Mouse (Mus musculus) Patski (cell line): ENCODE results near the gene Cd164. TPM values are rescaled to one million over a fixed set of nuclear protein-coding genes. Genes with fewer than 3 reads are reported as not detected.

Source experiments
- ATAC-seq: fragments of 100-300 bp; one replicate; pipeline ENCODE4 v1.8.0; 2021
- CTCF ChIA-PET: fragments of 350-600 bp; sonication (Branson Sonifier 250); formaldehyde crosslinking; loops from one replicate; lab custom pipeline; 2022; ENCODE audit warnings: inconsistent platforms; lab: Charles Lee
- POLR2A ChIA-PET: fragments of 350-600 bp; sonication (Branson Sonifier 250); formaldehyde crosslinking; loops from one replicate; lab custom pipeline; 2022; ENCODE audit warnings: antibody characterized with exemption, inconsistent platforms; lab: Charles Lee
- DNase-seq: peaks from one replicate; pipeline ENCODE4 v3.0.0-alpha.2; 2011; ENCODE audit warnings: low read depth, low spot score
- H3K27me3 ChIP-seq: fragments of 371-371 bp; one replicate; pipeline ENCODE4 v1.5.1; 2021
- CTCF ChIP-seq: fragments of 100-300 bp; IDR thresholded peaks from one replicate; pipeline ENCODE4 v1.5.1; 2021
- in situ Hi-C: fragments of 300-500 bp; cut with MboI; formaldehyde crosslinking; loops from 3 replicates; pipeline ENCODE4 v1.11.1; 2018; ENCODE audit warnings: low pct_unique_long_range_greater_than_20kb, mixed read lengths
- polyA plus RNA-seq: library from polyadenylated mRNA; unstranded; gene quantifications from one replicate; pipeline ENCODE4 v1.2.3, GENCODE M21; 2021

Gene Cd164
- polyA plus RNA-seq, 1 experiment from 2014 or later = 433 TPM

DNA sequence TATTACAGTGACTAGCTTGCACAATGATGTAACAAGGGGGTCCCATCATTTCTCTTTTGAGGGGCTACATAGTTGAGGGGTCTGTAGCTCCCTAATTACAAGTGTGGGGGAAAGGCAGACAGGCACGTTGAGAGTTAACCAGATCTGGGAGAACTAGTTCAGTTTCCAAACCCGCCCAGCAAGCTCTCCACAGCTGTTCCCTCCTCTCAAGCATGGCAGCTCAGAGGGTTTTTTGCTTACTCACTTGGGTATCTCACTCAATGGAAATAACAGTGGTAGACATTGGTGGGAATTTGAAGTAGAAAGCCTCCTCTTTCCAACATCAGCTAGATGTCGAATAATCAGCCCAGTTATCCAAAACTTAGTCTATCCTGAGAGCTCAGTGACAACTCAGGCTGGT, 35.9 kb downstream of the Cd164 start:
- DNase-seq (no peak), ATAC-seq (no peak)
- ChIA-PET CTCF (no interaction called here), POLR2A (interaction anchor here (0.8 to 1.1 kb wide), 2 partner anchors 11 to 16 kb away, joined by 3 to 5 read pairs; no protein-coding TSS in a partner anchor)
- H3K27me3 ChIP-seq = no peaks in the 10 kb centered on the region
- no peak for TF ChIP-seq CTCF
- in situ Hi-C loops = no loop called here

DNA sequence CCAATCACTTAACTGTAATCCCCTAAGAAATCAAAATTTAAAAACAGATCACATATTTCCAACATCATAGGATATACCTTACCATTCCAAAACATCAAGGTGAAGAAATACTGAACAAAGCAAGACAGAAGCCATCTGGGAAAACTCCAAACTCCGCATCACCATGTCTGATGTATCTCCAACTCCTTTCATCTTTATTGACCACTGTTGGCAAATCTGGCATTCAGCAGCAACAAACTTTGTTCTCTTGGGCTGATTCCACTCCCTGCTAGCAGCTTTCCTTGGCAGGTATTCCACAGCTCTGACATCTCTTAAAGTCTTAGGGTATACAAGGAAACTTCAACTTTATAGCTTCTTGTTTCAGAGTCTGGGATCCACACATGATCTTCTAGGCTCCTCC, 39.2 kb downstream of the Cd164 start:
- POLR2A ChIA-PET = no interaction called here
- DNase-seq (no peak), ATAC-seq (no peak)
- in situ Hi-C loops = no loop called here
- TF ChIP-seq CTCF = no peak
- H3K27me3 ChIP-seq = no peaks in the 10 kb centered on the region
- CTCF ChIA-PET = no interaction called here

DNA sequence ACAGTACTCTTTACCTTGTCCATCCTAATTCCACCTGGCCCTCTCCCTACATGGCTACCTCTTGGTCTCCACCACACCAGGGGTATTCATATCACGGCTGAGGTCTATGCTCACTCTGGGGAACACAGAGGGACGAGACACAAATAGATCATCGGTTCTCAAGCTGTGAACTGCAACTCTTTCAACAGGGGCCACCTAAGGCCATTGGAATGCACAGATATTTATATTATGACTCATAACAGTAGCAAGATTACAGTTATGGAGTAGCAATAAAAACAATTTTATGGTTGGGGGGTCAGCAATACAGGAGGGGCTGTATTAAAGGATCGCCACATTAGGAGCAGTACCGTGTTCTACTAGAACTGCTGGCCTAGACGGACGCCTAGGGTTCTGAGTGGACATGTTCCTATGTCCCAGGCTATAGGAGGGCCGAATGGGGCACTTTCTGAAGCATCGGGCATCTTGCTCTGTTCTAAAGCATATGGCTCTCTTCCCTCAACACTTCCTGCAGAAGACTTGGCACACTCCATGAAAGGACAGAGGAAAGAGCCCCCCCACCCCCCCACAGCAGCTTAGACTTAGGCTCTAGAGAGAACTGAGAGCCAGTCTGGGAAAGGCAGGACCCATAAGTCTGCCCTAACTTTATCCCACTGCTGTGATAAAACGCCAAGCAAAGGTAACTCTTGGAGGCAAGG, 42.6 kb downstream of the Cd164 start:
- DNase-seq (no peak), ATAC-seq (no peak)
- POLR2A ChIA-PET = no interaction called here
- CTCF ChIA-PET = no interaction called here
- no peaks in the 10 kb centered on the region for H3K27me3 ChIP-seq
- TF ChIP-seq CTCF = no peak
- in situ Hi-C loops = loop anchor here (5.0 kb wide), 1 partner anchor 40 kb away; no protein-coding TSS in a partner anchor

DNA sequence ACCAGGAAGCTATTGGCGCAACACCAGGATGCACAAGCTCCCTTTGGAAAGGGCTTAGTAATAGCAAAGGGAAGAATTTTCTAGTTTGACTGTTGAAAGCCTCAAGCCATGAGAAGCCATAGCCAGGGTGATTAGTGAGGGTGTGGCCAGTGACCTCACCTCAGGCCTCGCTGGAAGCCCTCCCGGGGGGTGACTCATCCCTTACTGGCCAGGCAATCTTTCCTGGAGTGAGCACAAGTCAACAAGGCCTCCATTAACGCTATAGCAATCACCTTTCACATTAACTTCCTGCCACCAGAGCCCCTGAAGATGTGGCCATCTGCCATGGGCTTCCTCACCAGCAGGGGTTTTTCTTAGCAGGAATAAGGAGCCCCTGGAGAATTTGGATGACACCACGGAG, 45.9 kb downstream of the Cd164 start:
- ChIA-PET POLR2A (interaction anchor here (0.6 kb wide), 1 partner anchor 113 kb away, joined by 4 read pairs; no protein-coding TSS in a partner anchor), CTCF (interaction anchor here (0.8 to 1.5 kb wide), 2 partner anchors 11 to 114 kb away, joined by 3 read pairs; no protein-coding TSS in a partner anchor)
- no peaks in the 10 kb centered on the region for H3K27me3 ChIP-seq
- in situ Hi-C loops = no loop called here
- TF ChIP-seq CTCF = no peak
- peak; percentile 90 for ATAC-seq
- DNase-seq = peak; percentile 74

DNA sequence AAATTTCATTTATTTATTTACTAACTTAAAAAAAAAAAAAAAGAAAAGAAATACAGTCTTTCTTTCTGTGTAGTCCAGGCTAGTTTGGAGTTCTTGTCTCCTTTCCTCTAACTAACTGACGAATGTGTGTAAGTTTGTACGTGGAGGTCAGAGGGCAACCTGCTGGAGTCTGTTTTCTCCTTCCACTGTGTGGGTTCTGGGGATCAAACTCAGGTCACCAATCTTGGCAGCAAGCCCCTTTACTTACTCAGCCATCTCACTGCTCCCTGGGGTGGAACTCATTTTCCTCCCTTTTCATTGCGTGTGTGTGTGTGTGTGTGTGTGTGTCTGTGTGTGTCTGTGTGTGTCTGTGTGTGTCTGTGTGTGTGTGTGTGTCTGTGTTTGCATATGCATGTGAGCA, 49.1 kb downstream of the Cd164 start:
- TF ChIP-seq CTCF = no peak
- no peak for DNase-seq
- ATAC-seq = no peak
- ChIA-PET CTCF (no interaction called here), POLR2A (no interaction called here)
- H3K27me3 ChIP-seq = no peaks in the 10 kb centered on the region
- in situ Hi-C loops = no loop called here

DNA sequence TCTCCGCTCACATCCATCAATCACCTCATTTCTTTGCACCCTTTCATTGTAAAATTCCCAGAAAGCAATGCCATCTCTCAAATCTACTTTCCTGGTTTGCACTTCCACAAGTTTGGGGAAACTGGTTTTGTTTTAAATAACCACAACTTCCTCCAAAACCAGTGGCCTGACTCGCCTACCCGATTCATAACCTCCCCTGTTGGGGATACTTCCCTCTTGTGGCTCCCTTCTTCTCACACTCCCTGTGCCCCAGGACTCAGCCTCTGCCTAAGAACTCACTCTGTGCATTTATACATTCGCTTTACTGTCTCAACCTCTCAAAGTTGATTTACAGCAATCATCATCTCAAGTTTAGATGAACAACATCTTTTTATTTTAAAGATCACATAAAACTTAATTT, 51.9 kb downstream of the Cd164 start:
- DNase-seq (no peak), ATAC-seq (no peak)
- in situ Hi-C loops = no loop called here
- TF ChIP-seq CTCF = no peak
- no peaks in the 10 kb centered on the region for H3K27me3 ChIP-seq
- CTCF ChIA-PET = interaction anchor here (1.7 kb wide), 1 partner anchor 10 kb away, joined by 4 read pairs; no protein-coding TSS in a partner anchor
- POLR2A ChIA-PET = no interaction called here

DNA sequence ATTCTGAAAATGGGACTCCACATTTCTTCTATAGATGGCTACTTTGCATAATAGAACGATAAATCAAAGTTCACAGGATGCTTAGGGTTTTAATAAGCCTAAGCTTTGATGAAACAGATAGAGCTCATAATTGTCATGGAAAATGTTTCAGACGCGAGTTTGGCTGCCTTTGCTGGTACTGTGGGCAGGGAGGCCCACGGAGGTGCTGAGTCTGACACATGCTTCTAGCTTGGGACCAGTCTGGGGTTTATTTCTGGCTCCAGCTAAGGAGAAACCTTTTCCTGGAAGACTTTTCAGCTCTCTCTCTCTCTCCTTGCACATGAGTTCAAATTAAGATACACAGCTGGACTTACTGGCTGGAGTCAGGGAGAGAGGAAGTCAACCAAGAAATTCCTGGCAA, 53.1 kb downstream of the Cd164 start:
- in situ Hi-C loops = no loop called here

DNA sequence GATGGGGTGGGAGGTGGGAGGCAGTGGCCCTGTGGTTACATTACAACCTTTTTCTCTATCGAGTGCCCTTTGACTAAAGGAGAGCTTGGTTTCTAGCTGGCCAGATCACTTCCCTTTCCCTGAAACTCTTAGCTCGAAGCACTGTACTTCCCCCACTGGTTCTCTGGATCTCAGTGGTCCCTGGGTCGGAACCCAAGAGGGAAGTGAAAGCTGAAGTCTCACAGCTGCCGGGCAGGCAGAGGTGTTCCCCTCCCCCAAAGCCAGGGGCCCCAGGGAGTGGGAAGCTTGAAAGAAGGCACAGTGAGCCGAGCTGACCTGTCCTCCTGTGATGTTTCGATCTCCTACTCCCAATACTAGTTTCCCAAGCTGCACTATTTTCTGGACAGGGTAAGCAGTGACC, 54.0 kb downstream of the Cd164 start:
- ATAC-seq = no peak
- in situ Hi-C loops = no loop called here
- no peak for DNase-seq
- CTCF ChIA-PET = no interaction called here
- POLR2A ChIA-PET = no interaction called here
- no peak for TF ChIP-seq CTCF
- H3K27me3 ChIP-seq = no peaks in the 10 kb centered on the region

More for the DNA sequence above, 53.1 kb downstream of the Cd164 start:
- ChIA-PET CTCF (interaction anchor here (1.7 kb wide), 1 partner anchor 9 kb away, joined by 4 read pairs; no protein-coding TSS in a partner anchor), POLR2A (no interaction called here)
- DNase-seq = no peak
- H3K27me3 ChIP-seq = no peaks in the 10 kb centered on the region
- no peak for ATAC-seq
- TF ChIP-seq CTCF = no peak

DNA sequence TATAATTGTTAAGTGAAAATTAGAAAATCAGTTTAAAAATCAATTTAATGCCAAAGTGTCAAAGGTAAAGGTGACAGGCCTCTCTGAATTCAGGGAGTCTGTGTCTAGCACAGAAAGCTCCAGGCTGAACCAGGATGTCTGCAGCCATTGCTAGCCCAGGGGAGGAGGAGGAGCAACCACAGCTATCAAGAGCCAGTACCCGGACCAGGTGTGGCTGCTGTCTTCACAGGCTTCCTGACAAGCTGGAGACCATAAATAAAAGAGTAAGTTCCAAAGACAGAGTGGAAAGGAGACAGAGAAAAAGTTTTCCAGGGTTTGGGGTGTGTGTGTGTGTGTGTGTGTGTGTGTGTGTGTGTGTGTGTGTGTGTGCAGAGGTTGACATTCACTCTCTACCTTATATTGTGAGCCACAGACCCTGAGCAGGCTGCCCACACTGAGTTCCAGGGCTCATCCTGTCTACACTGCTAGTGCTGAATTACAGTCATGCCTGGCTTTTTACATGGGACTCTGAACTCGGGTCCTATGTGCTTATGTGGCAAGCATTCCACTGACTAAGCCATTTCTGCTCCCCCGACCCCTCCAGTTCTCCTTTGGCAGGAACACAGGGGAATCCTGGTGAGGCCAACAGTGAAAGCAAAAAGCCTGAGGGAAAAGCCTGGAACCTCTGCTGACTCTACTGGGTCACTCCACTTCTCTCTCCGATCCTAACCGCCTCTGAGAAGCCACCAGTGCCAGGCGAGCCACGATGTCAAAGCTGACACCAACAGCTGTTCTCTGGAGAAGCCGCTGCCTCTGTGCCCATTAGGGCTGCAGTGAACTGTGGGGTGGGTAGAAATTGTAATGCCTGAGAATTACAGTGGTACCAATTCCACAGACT, 56.5 kb downstream of the Cd164 start:
- CTCF ChIA-PET = no interaction called here
- ATAC-seq (no peak), DNase-seq (no peak)
- H3K27me3 ChIP-seq = no peaks in the 10 kb centered on the region
- TF ChIP-seq CTCF = no peak
- POLR2A ChIA-PET = no interaction called here
- in situ Hi-C loops = no loop called here

DNA sequence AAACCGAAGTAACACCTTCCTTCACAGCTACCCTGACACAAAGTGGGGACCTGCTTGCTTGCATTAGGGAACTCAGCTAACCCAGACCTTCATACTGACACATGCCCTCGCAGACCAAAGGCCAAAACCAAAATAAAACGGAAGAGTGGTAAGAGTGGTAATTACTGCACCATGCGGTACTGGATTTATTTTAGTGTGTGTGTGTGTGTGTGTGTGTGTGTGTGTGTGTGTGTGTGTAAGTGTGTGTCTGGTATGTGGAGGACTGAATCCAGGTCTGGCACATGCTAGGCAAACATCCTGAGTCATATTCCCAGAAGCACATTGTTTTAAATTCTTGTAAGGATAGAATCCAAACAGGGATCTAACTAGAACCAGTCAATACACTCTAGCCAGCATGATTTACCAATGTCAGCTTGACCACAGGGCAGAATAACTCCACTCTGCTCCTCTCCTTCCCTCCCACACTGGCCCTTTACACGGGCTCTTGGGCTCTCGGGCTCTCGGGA, 57.2 kb downstream of the Cd164 start:
- ChIA-PET POLR2A (no interaction called here), CTCF (no interaction called here)
- no peak for TF ChIP-seq CTCF
- H3K27me3 ChIP-seq = no peaks in the 10 kb centered on the region
- in situ Hi-C loops = no loop called here
- no peak for DNase-seq
- ATAC-seq = no peak
